Mouse (Mus musculus) gastrocnemius, adult 18-20 months (tissue): ENCODE data around the gene Zfr2. TPM values are rescaled to one million over a fixed set of nuclear protein-coding genes. Genes with fewer than 3 reads are reported as not detected.
A peak's percentile ranks its signal among the peaks of the same experiment; 100 is the strongest.

Experiments used
- DNase-seq: peaks from one replicate; pipeline ENCODE4 v3.0.0; 2021; ENCODE audit warnings: low spot score
- total RNA-seq, 2 experiments: library from RNA; stranded (reverse); gene quantifications; 2 replicates each; pipeline ENCODE4 v1.2.3; 2021

Gene Zfr2
- total RNA-seq, 2 experiments from 2014 or later = 1.9 to 2.7 TPM

GRCm38 (mm10) chr10:81285694-81286450 is 52.9 kb downstream of the Zfr2 start:
- peak; percentile 87 for DNase-seq

- no peak for DNase-seq
Observed at GRCm38 (mm10) chr10:81286586-81286985, 53.6 kb downstream of the Zfr2 start.

GRCm38 (mm10) chr10:81287513-81288157 is 54.7 kb downstream of the Zfr2 start:
- DNase-seq = peak; percentile 41

- no peak for DNase-seq
Observed at GRCm38 (mm10) chr10:81288601-81289000, 55.6 kb downstream of the Zfr2 start.

- DNase-seq = peak; percentile 69
Observed at GRCm38 (mm10) chr10:81289278-81289677, 56.3 kb downstream of the Zfr2 start.

- DNase-seq = no peak
Observed at GRCm38 (mm10) chr10:81289811-81290210, 56.9 kb downstream of the Zfr2 start.

GRCm38 (mm10) chr10:81290698-81291460 is 57.9 kb downstream of the Zfr2 start:
- no peak for DNase-seq

- no peak for DNase-seq
Observed at GRCm38 (mm10) chr10:81291511-81292104, 58.7 kb downstream of the Zfr2 start, which contains the start of gene Tjp3. Tjp3 (minus strand) TSS chr10:81291581.

- DNase-seq = peak; percentile 99
Observed at GRCm38 (mm10) chr10:81292554-81293333, 59.8 kb downstream of the Zfr2 start, which contains the start of gene Pip5k1c. Pip5k1c (plus strand) TSS chr10:81292963.

GRCm38 (mm10) chr10:81293334-81294030 is 60.5 kb downstream of the Zfr2 start:
- DNase-seq = no peak

- DNase-seq = no peak
Observed at GRCm38 (mm10) chr10:81294442-81294841, 61.5 kb downstream of the Zfr2 start.

- no peak for DNase-seq
Observed at GRCm38 (mm10) chr10:81295185-81295584, 62.2 kb downstream of the Zfr2 start.

GRCm38 (mm10) chr10:81297246-81297645 is 64.3 kb downstream of the Zfr2 start:
- DNase-seq = no peak

GRCm38 (mm10) chr10:81297845-81298244 is 64.9 kb downstream of the Zfr2 start:
- peak; percentile 51 for DNase-seq

GRCm38 (mm10) chr10:81298369-81299100 is 65.6 kb downstream of the Zfr2 start:
- no peak for DNase-seq

GRCm38 (mm10) chr10:81299585-81300351 is 66.8 kb downstream of the Zfr2 start:
- DNase-seq = no peak

GRCm38 (mm10) chr10:81300352-81300907 is 67.5 kb downstream of the Zfr2 start:
- no peak for DNase-seq

- no peak for DNase-seq
Observed at GRCm38 (mm10) chr10:81301321-81301720, 68.4 kb downstream of the Zfr2 start.
